Mouse (Mus musculus) testis, adult 2 months (tissue): Measurements from ENCODE around the gene Scn3b. TPM values are rescaled to one million over a fixed set of nuclear protein-coding genes. Genes with fewer than 3 reads are reported as not detected.

Source experiments
- H3K27ac ChIP-seq: fragments of 200-500 bp; 2 replicates; pipeline ENCODE4 v1.5.1; 2012; ENCODE audit warnings: low read depth, low read length; ENCODE audit not compliant: control insufficient read depth, insufficient read depth
- H3K27me3 ChIP-seq: fragments of 200-500 bp; 2 replicates; pipeline ENCODE4 v1.6.1; 2012; ENCODE audit warnings: mild to moderate bottlenecking, low read length, moderate library complexity; ENCODE audit not compliant: control insufficient read depth, insufficient read depth
- H3K36me3 ChIP-seq: fragments of 200-500 bp; 2 replicates; pipeline ENCODE4 v1.6.1; 2012; ENCODE audit warnings: mild to moderate bottlenecking, low read length; ENCODE audit not compliant: control insufficient read depth, insufficient read depth
- H3K4me1 ChIP-seq: fragments of 200-500 bp; 2 replicates; pipeline ENCODE4 v1.6.1; 2012; ENCODE audit warnings: low read length; ENCODE audit not compliant: control insufficient read depth, insufficient read depth
- H3K4me3 ChIP-seq: fragments of 200-500 bp; 2 replicates; pipeline ENCODE4 v1.5.1; 2012; ENCODE audit warnings: low read depth, mild to moderate bottlenecking, low read length, moderate library complexity, mixed read lengths; ENCODE audit not compliant: control insufficient read depth
- CTCF ChIP-seq: fragments of 200-500 bp; IDR thresholded peaks from 2 replicates; pipeline ENCODE4 v1.5.1; 2012; ENCODE audit warnings: low read depth, mild to moderate bottlenecking, inconsistent platforms, low read length, moderate library complexity; ENCODE audit not compliant: control insufficient read depth, insufficient read depth, insufficient replicate concordance
- POLR2A ChIP-seq: fragments of 200-500 bp; IDR thresholded peaks from 2 replicates; pipeline ENCODE4 v1.6.1; 2012; ENCODE audit warnings: low read depth, mild to moderate bottlenecking, inconsistent platforms, low read length, moderate library complexity; ENCODE audit not compliant: control insufficient read depth
- polyA plus RNA-seq: library from polyadenylated mRNA; depleted of rRNA; stranded (reverse); fragments of >200 nt; gene quantifications from 2 replicates; pipeline ENCODE4 v1.2.3, GENCODE M21; 2012

Gene Scn3b
- polyA plus RNA-seq, 1 experiment: 0.15 TPM

DNA sequence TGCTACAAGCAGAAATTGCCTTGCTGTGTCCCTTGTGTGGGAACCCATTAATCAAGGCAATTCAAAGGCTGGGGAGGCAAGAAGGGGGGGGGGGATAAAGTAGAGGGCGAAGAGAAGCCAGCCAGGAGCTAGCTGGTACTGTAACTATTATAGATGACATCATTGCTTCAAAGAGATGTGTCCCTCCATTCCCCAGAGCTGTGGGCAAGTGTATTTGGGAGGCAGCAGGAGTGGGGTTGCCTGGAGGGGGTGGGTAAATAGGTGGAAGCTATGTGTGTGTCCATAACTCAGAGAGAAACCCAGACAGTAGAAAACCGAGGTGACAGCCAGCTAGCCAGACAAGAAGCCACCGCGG is 292 bp upstream of the Scn3b start:
- no peak for TF ChIP-seq CTCF
- TF ChIP-seq POLR2A: no peak
- Histone ChIP-seq H3K27ac (no peak overlapping the region), H3K27me3 (no peaks in the 10 kb centered on the region), H3K4me3 (no peak overlapping the region), H3K36me3 (no peaks in the 10 kb centered on the region), H3K4me1 (peaks cover 14% of the 10 kb centered on the region)

DNA sequence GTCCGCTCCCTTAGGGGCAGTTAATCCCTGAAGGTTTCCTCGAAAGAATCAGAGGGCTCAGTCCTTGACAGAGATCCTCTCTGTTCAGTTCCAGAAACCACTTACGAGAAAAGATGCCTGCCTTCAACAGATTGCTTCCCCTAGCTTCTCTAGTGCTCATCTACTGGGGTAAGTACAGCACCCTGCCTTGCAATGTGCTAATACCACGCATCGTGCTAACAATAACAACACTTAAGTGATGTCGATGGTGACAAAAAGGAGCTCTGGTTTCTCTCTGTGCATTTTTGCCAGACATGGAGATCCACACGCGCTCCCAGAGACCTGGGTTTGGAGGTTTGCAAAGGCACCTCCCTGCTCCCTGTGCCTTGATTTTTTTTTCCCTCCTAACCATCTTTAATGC is 863 bp downstream of the Scn3b start:
- Histone ChIP-seq H3K27ac (no peak overlapping the region), H3K4me1 (peaks cover 14% of the 10 kb centered on the region), H3K36me3 (no peaks in the 10 kb centered on the region), H3K4me3 (no peak overlapping the region), H3K27me3 (no peaks in the 10 kb centered on the region)
- no peak for TF ChIP-seq CTCF
- TF ChIP-seq POLR2A: no peak

DNA sequence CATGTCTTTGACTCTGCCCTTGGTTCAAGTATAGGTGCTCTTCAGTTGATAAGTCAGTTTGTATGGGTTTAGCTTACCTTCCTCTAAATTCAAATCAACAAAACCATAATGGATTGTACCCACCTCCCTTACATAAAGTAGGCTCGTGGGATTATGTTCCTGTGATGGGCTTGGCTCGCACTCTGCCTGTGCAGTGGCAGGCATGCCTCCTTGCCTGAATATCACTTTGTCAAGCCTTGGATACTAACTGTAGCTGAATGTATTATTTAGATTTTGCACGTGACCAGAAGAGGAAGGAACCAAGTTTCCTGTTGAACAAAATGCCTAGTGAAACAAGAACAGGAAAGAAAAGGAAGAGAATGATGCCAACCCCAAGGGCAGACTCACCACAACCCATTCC is 2.1 kb downstream of the Scn3b start:
- no peaks in the 10 kb centered on the region for H3K36me3 ChIP-seq
- no peak overlapping the region for H3K4me3 ChIP-seq
- H3K27me3 ChIP-seq: no peaks in the 10 kb centered on the region
- H3K4me1 ChIP-seq: peaks cover 14% of the 10 kb centered on the region
- no peak overlapping the region for H3K27ac ChIP-seq
- no peak for TF ChIP-seq POLR2A
- no peak for TF ChIP-seq CTCF

DNA sequence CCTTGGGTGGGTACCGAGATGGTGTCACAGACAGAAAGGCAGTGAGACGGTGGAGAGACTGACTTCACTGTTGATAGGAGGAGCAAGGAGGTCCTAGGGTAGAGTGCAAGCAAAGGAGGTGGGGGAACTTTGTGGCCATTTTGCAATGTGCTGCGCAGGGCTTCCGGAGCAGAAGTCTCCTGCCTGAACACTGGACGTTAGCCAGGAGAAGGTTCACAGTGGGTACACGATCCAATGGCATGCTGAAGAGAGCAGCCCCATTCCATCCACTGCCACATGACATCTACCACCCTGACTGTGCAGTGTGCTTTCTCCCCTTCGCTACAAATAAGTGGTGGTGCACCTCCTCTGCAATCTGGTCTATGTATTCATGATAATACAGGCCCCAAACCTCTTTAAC is 3.8 kb downstream of the Scn3b start:
- Histone ChIP-seq H3K4me1 (peaks cover 14% of the 10 kb centered on the region), H3K36me3 (no peaks in the 10 kb centered on the region), H3K27ac (no peak overlapping the region), H3K27me3 (no peaks in the 10 kb centered on the region), H3K4me3 (no peak overlapping the region)
- no peak for TF ChIP-seq POLR2A
- no peak for TF ChIP-seq CTCF

DNA sequence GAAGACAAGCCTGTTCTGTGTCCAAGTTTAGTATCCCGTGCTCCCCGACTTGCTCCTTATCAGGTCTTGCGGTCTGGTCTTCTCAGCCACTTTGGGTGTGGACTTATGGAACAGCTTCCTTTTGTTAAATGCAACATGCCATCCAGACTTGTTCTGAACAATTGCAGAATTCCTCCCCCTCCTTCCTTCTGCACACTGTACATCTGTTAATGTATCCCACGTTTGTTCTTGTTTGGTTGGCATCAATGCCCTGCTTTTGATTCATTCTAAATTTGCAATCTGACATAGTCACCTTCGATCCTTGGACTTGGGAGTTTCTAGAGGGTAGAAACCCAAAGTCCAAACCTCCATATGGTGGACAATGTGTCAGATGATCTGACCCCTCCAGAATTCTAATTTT is 6.9 kb downstream of the Scn3b start:
- no peaks in the 10 kb centered on the region for H3K4me1 ChIP-seq
- no peaks in the 10 kb centered on the region for H3K36me3 ChIP-seq
- no peaks in the 10 kb centered on the region for H3K27me3 ChIP-seq
- TF ChIP-seq POLR2A: no peak
- no peak for TF ChIP-seq CTCF
- no peak overlapping the region for H3K4me3 ChIP-seq
- H3K27ac ChIP-seq: no peak overlapping the region

DNA sequence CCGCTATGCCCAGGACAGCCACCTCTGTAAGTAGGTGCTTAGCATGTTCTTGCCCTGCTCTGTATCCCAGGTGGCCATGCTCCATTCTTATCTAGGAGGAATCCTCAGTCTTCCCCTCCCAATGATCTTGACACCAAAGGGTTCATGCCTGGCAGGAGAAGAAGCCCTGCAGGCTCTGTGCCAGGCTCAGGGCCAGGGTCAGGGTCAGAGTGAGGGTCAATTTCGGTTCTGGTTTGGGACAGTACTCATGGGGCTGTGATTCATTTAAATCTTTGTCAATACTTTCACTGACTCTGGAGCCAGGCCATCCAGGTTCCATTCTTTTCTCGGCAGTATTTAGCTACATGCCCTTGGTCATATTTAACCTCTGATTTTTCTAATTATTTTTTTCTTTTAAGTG is 8.7 kb downstream of the Scn3b start:
- no peaks in the 10 kb centered on the region for H3K4me1 ChIP-seq
- H3K27me3 ChIP-seq: no peaks in the 10 kb centered on the region
- H3K36me3 ChIP-seq: no peaks in the 10 kb centered on the region
- no peak overlapping the region for H3K27ac ChIP-seq
- no peak overlapping the region for H3K4me3 ChIP-seq
- TF ChIP-seq POLR2A: no peak
- no peak for TF ChIP-seq CTCF

DNA sequence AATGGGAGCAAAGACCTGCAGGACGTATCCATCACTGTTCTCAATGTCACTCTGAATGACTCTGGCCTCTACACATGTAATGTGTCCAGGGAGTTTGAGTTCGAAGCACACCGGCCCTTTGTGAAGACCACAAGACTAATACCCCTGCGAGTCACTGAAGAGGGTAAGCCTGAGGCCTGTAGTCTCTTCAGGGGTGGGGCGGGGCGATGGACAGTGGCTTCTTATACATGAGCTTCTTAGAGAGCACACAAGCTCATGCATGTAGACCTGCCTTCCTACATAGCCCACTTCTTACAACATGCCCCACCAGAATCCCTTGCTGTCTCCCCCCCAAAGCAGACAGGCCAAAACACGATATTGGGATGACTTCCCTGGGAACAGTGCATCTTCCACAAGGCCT is 10.4 kb downstream of the Scn3b start:
- TF ChIP-seq CTCF (no peak), POLR2A (no peak)
- Histone ChIP-seq H3K27me3 (no peaks in the 10 kb centered on the region), H3K27ac (no peak overlapping the region), H3K4me3 (no peak overlapping the region), H3K4me1 (no peaks in the 10 kb centered on the region), H3K36me3 (no peaks in the 10 kb centered on the region)

- TF ChIP-seq POLR2A (no peak), CTCF (no peak)
- Histone ChIP-seq H3K27ac (no peak overlapping the region), H3K4me1 (no peaks in the 10 kb centered on the region), H3K36me3 (no peaks in the 10 kb centered on the region), H3K27me3 (no peaks in the 10 kb centered on the region), H3K4me3 (no peak overlapping the region)
These were observed 14.0 kb downstream of the Scn3b start for GRCm38 (mm10) chr9:40282968-40283367.
